Mouse (Mus musculus) liver, adult 2 months (tissue): Measurements from ENCODE around the gene Igsf9.

Source experiments
- CTCF ChIP-seq: fragments of 200-500 bp; IDR thresholded peaks from 2 replicates; pipeline ENCODE4 v1.5.1; 2011; ENCODE audit warnings: low read depth, low read length, control low read depth
- POLR2A ChIP-seq: fragments of 200-500 bp; IDR thresholded peaks from 2 replicates; pipeline ENCODE4 v1.6.1; 2011; ENCODE audit warnings: low read length, control low read depth; ENCODE audit not compliant: insufficient read depth; ENCODE audit errors: extremely low read depth

GRCm38 (mm10) chr1:172501371-172502144, 20.0 kb downstream of the Igsf9 start:
- TF ChIP-seq CTCF: no peak
- TF ChIP-seq POLR2A: no peak
